Mouse (Mus musculus): ENCODE measurements at regions not wholly inside any gene's neighbourhood (a gene's known extent, or its start where the extent isn't known, plus 50 kb on each side); places are given as distances from the start of the nearest gene placed in this dataset.

GRCm38 (mm10) chr13:46076879-46077278, 112.1 kb upstream of the Atxn1 start:
- TF ChIP-seq CTCF (IDR thresholded peaks at IDR 0.05; ENCODE audit: control insufficient read depth, insufficient read depth, low read length), result no peak
- TF ChIP-seq POLR2A (IDR thresholded peaks at IDR 0.05; ENCODE audit: borderline replicate concordance, control insufficient read depth, low read depth, low read length), result no peak

Measured in bone marrow, adult 2 months (tissue).